Mouse (Mus musculus) hindbrain, embryonic 11.5 days (tissue): Measurements from ENCODE around the gene Cit. TPM values are rescaled to one million over a fixed set of nuclear protein-coding genes. Genes with fewer than 3 reads are reported as not detected.

Source experiments
- ATAC-seq: fragments of 200-750 bp; cut with Nextera tagmentation; 2 replicates; pipeline ENCODE4 v1.8.0; 2017; ENCODE audit warnings: mild to moderate bottlenecking, moderate TSS enrichment, moderate library complexity; ENCODE audit not compliant: low FRiP score
- DNase-seq: peaks from one replicate; pipeline ENCODE4 v3.0.0-alpha.2; 2015; ENCODE audit warnings: low spot score
- H3K27ac ChIP-seq: fragments of 300-500 bp; sonication (generic); 2 replicates; pipeline ENCODE4 v1.5.1; 2014; ENCODE audit warnings: mild to moderate bottlenecking, low read depth, low read length
- H3K27me3 ChIP-seq: fragments of 300-500 bp; sonication (generic); 2 replicates; pipeline ENCODE4 v1.6.1; 2014; ENCODE audit warnings: mild to moderate bottlenecking, low read length, moderate library complexity, mixed read lengths; ENCODE audit not compliant: control insufficient read depth, insufficient read depth
- H3K36me3 ChIP-seq: fragments of 300-500 bp; sonication (generic); 2 replicates; pipeline ENCODE4 v1.6.1; 2014; ENCODE audit warnings: mild to moderate bottlenecking, low read length, moderate library complexity, mixed read lengths; ENCODE audit not compliant: control insufficient read depth, insufficient read depth
- H3K4me1 ChIP-seq: fragments of 300-500 bp; sonication (generic); replicated peaks from 2 replicates; pipeline ENCODE4 v1.6.1; 2014; ENCODE audit warnings: low read length, mixed read lengths; ENCODE audit not compliant: control insufficient read depth, insufficient read depth
- H3K4me2 ChIP-seq: fragments of 300-500 bp; sonication (generic); replicated peaks from 2 replicates; pipeline ENCODE4 v1.6.1; 2014; ENCODE audit warnings: mild to moderate bottlenecking, low read depth, low read length
- H3K4me3 ChIP-seq: fragments of 300-500 bp; sonication (generic); 2 replicates; pipeline ENCODE4 v1.5.1; 2014; ENCODE audit warnings: low read depth, low read length
- H3K9ac ChIP-seq: fragments of 300-500 bp; sonication (generic); 2 replicates; pipeline ENCODE4 v1.6.1; 2014; ENCODE audit warnings: low read depth, low read length
- H3K9me3 ChIP-seq: fragments of 300-500 bp; sonication (generic); 2 replicates; pipeline ENCODE4 v1.6.1; 2016; ENCODE audit warnings: low read length; ENCODE audit not compliant: control insufficient read depth
- WGBS: fragments of 180-500 bp; shearing (Covaris S2); extraction: QIAGEN DNeasy Blood & Tissue Kit; methylation state at CpG from one replicate; pipeline ENCODE4 v1.1.7; 2014; 5-methylcytosine and 5-hydroxymethylcytosine counted together
- polyA plus RNA-seq: library from polyadenylated mRNA; unstranded; fragments of >200 nt; fragmentation: Nextera tagmentation; extraction: Ambion mirVana; gene quantifications from 2 replicates; pipeline ENCODE4 v1.2.1, GENCODE M21; 2014

Cit gene
- polyA plus RNA-seq, 1 experiment from 2014 or later = 33.6 TPM

- Histone ChIP-seq H3K27me3 (no peaks in the 10 kb centered on the region), H3K9ac (no peak overlapping the region), H3K36me3 (no peaks in the 10 kb centered on the region), H3K27ac (no peak overlapping the region), H3K4me1 (no peaks in the 10 kb centered on the region), H3K9me3 (no peaks in the 10 kb centered on the region), H3K4me2 (no peak overlapping the region), H3K4me3 (no peak overlapping the region)
- DNase-seq (no peak), ATAC-seq (no peak)
- 93% methylated on average over 13 of the region's 13 CpGs for WGBS
These were observed 162.6 kb downstream of the Cit start for GRCm38 (mm10) chr5:116007723-116008122.

GRCm38 (mm10) chr5:116009091-116009851 lies 164.2 kb downstream of the Cit start:
- Histone ChIP-seq H3K36me3 (peaks cover 9% of the 10 kb centered on the region; the same call in 1 of the 2 replicates), H3K4me3 (no peak overlapping the region), H3K9me3 (no peaks in the 10 kb centered on the region), H3K4me1 (no peaks in the 10 kb centered on the region), H3K27me3 (no peaks in the 10 kb centered on the region), H3K4me2 (no peak overlapping the region), H3K27ac (no peak overlapping the region), H3K9ac (no peak overlapping the region)
- WGBS = 88% methylated on average over 15 of the region's 15 CpGs
- ATAC-seq (no peak), DNase-seq (no peak)

- Histone ChIP-seq H3K9me3 (no peaks in the 10 kb centered on the region), H3K4me2 (no peak overlapping the region), H3K9ac (no peak overlapping the region), H3K36me3 (peaks cover 9% of the 10 kb centered on the region; the same call in 1 of the 2 replicates), H3K4me1 (no peaks in the 10 kb centered on the region), H3K27me3 (no peaks in the 10 kb centered on the region), H3K27ac (no peak overlapping the region), H3K4me3 (no peak overlapping the region)
- DNase-seq = no peak
- WGBS = 93% methylated on average over 2 of the region's 2 CpGs
- ATAC-seq = no peak
These were observed 165.0 kb downstream of the Cit start for GRCm38 (mm10) chr5:116009884-116010627.

- Histone ChIP-seq H3K4me3 (no peak overlapping the region), H3K4me2 (no peak overlapping the region), H3K9ac (no peak overlapping the region), H3K27me3 (no peaks in the 10 kb centered on the region), H3K36me3 (peaks cover 9% of the 10 kb centered on the region; the same call in 1 of the 2 replicates), H3K4me1 (no peaks in the 10 kb centered on the region), H3K27ac (no peak overlapping the region), H3K9me3 (no peaks in the 10 kb centered on the region)
- DNase-seq (no peak), ATAC-seq (no peak)
- 91% methylated on average over 7 of the region's 7 CpGs for WGBS
These were observed 166.6 kb downstream of the Cit start for GRCm38 (mm10) chr5:116011700-116012099.

GRCm38 (mm10) chr5:116012503-116012902 lies 167.4 kb downstream of the Cit start:
- H3K27me3 ChIP-seq = no peaks in the 10 kb centered on the region
- no peak overlapping the region for H3K4me2 ChIP-seq
- no peak for DNase-seq
- peaks cover 13% of the 10 kb centered on the region for H3K36me3 ChIP-seq
- no peak for ATAC-seq
- H3K27ac ChIP-seq = no peak overlapping the region
- WGBS = 93% methylated on average over 7 of the region's 7 CpGs
- H3K9ac ChIP-seq = no peak overlapping the region
- H3K4me3 ChIP-seq = no peak overlapping the region
- H3K4me1 ChIP-seq = no peaks in the 10 kb centered on the region
- H3K9me3 ChIP-seq = no peaks in the 10 kb centered on the region

- H3K9me3 ChIP-seq = no peaks in the 10 kb centered on the region
- peaks cover 16% of the 10 kb centered on the region for H3K36me3 ChIP-seq
- no peaks in the 10 kb centered on the region for H3K27me3 ChIP-seq
- no peak overlapping the region for H3K27ac ChIP-seq
- H3K9ac ChIP-seq = no peak overlapping the region
- DNase-seq (no peak), ATAC-seq (no peak)
- no peak overlapping the region for H3K4me3 ChIP-seq
- no peak overlapping the region for H3K4me2 ChIP-seq
- 86% methylated on average over 8 of the region's 8 CpGs for WGBS
- no peaks in the 10 kb centered on the region for H3K4me1 ChIP-seq
These were observed 168.7 kb downstream of the Cit start for GRCm38 (mm10) chr5:116013821-116014220.

GRCm38 (mm10) chr5:116014237-116014636 lies 169.2 kb downstream of the Cit start:
- H3K36me3 ChIP-seq = peaks cover 16% of the 10 kb centered on the region
- H3K9ac ChIP-seq = no peak overlapping the region
- no peak overlapping the region for H3K27ac ChIP-seq
- no peaks in the 10 kb centered on the region for H3K4me1 ChIP-seq
- DNase-seq (no peak), ATAC-seq (no peak)
- H3K27me3 ChIP-seq = no peaks in the 10 kb centered on the region
- H3K4me2 ChIP-seq = no peak overlapping the region
- no peaks in the 10 kb centered on the region for H3K9me3 ChIP-seq
- H3K4me3 ChIP-seq = no peak overlapping the region
- 96% methylated on average over 11 of the region's 11 CpGs for WGBS

- no peak overlapping the region for H3K9ac ChIP-seq
- no peaks in the 10 kb centered on the region; the same call in 1 of the 2 replicates for H3K4me1 ChIP-seq
- no peaks in the 10 kb centered on the region for H3K27me3 ChIP-seq
- ATAC-seq = no peak
- no peak overlapping the region for H3K4me2 ChIP-seq
- H3K36me3 ChIP-seq = peaks cover 16% of the 10 kb centered on the region
- no peaks in the 10 kb centered on the region for H3K9me3 ChIP-seq
- no peak for DNase-seq
- 97% methylated on average over 5 of the region's 5 CpGs for WGBS
- no peak overlapping the region for H3K27ac ChIP-seq
- H3K4me3 ChIP-seq = no peak overlapping the region
These were observed 171.5 kb downstream of the Cit start for GRCm38 (mm10) chr5:116016542-116016941.
